Mouse (Mus musculus) hindbrain, embryonic 11.5 days (tissue): ENCODE data around the gene Zfp536. TPM values are rescaled to one million over a fixed set of nuclear protein-coding genes. Genes with fewer than 3 reads are reported as not detected.

Source experiments
- ATAC-seq: fragments of 200-750 bp; cut with Nextera tagmentation; 2 replicates; pipeline ENCODE4 v1.8.0; 2017; ENCODE audit warnings: mild to moderate bottlenecking, moderate TSS enrichment, moderate library complexity; ENCODE audit not compliant: low FRiP score
- DNase-seq: peaks from one replicate; pipeline ENCODE4 v3.0.0-alpha.2; 2015; ENCODE audit warnings: low spot score
- H3K27ac ChIP-seq: fragments of 300-500 bp; sonication (generic); 2 replicates; pipeline ENCODE4 v1.5.1; 2014; ENCODE audit warnings: mild to moderate bottlenecking, low read depth, low read length
- H3K27me3 ChIP-seq: fragments of 300-500 bp; sonication (generic); 2 replicates; pipeline ENCODE4 v1.6.1; 2014; ENCODE audit warnings: mild to moderate bottlenecking, low read length, moderate library complexity, mixed read lengths; ENCODE audit not compliant: control insufficient read depth, insufficient read depth
- H3K36me3 ChIP-seq: fragments of 300-500 bp; sonication (generic); 2 replicates; pipeline ENCODE4 v1.6.1; 2014; ENCODE audit warnings: mild to moderate bottlenecking, low read length, moderate library complexity, mixed read lengths; ENCODE audit not compliant: control insufficient read depth, insufficient read depth
- H3K4me1 ChIP-seq: fragments of 300-500 bp; sonication (generic); replicated peaks from 2 replicates; pipeline ENCODE4 v1.6.1; 2014; ENCODE audit warnings: low read length, mixed read lengths; ENCODE audit not compliant: control insufficient read depth, insufficient read depth
- H3K4me2 ChIP-seq: fragments of 300-500 bp; sonication (generic); replicated peaks from 2 replicates; pipeline ENCODE4 v1.6.1; 2014; ENCODE audit warnings: mild to moderate bottlenecking, low read depth, low read length
- H3K4me3 ChIP-seq: fragments of 300-500 bp; sonication (generic); 2 replicates; pipeline ENCODE4 v1.5.1; 2014; ENCODE audit warnings: low read depth, low read length
- H3K9ac ChIP-seq: fragments of 300-500 bp; sonication (generic); 2 replicates; pipeline ENCODE4 v1.6.1; 2014; ENCODE audit warnings: low read depth, low read length
- H3K9me3 ChIP-seq: fragments of 300-500 bp; sonication (generic); 2 replicates; pipeline ENCODE4 v1.6.1; 2016; ENCODE audit warnings: low read length; ENCODE audit not compliant: control insufficient read depth
- WGBS: fragments of 180-500 bp; shearing (Covaris S2); extraction: QIAGEN DNeasy Blood & Tissue Kit; methylation state at CpG from one replicate; pipeline ENCODE4 v1.1.7; 2014; 5-methylcytosine and 5-hydroxymethylcytosine counted together
- polyA plus RNA-seq: library from polyadenylated mRNA; unstranded; fragments of >200 nt; fragmentation: Nextera tagmentation; extraction: Ambion mirVana; gene quantifications from 2 replicates; pipeline ENCODE4 v1.2.1, GENCODE M21; 2014

Gene Zfp536
- polyA plus RNA-seq, 1 experiment from 2014 or later: 34.2 TPM

- H3K4me2 ChIP-seq: no peak overlapping the region
- no peak overlapping the region for H3K27ac ChIP-seq
- 58% methylated on average over 4 of the region's 4 CpGs for WGBS
- H3K27me3 ChIP-seq: no peaks in the 10 kb centered on the region
- H3K36me3 ChIP-seq: no peaks in the 10 kb centered on the region
- no peaks in the 10 kb centered on the region for H3K9me3 ChIP-seq
- no peaks in the 10 kb centered on the region for H3K4me1 ChIP-seq
- no peak for ATAC-seq
- no peak for DNase-seq
- no peak overlapping the region for H3K9ac ChIP-seq
- H3K4me3 ChIP-seq: no peak overlapping the region
Observed at GRCm38 (mm10) chr7:37788721-37789120, 15.3 kb upstream of the Zfp536 start.

- Histone ChIP-seq H3K9ac (no peak overlapping the region), H3K4me1 (no peaks in the 10 kb centered on the region), H3K36me3 (no peaks in the 10 kb centered on the region), H3K9me3 (no peaks in the 10 kb centered on the region), H3K27me3 (no peaks in the 10 kb centered on the region; the same call in 1 of the 2 replicates), H3K4me3 (no peak overlapping the region), H3K27ac (no peak overlapping the region), H3K4me2 (no peak overlapping the region)
- no peak for ATAC-seq
- peak; percentile 83 for DNase-seq
- 3% methylated on average over 15 of the region's 15 CpGs for WGBS
Observed at GRCm38 (mm10) chr7:37775502-37775901, 2.1 kb upstream of the Zfp536 start.

GRCm38 (mm10) chr7:37774463-37774970 is 1.1 kb upstream of the Zfp536 start:
- H3K4me3 ChIP-seq: no peak overlapping the region

GRCm38 (mm10) chr7:37773906-37774305 is 465 bp upstream of the Zfp536 start:
- no peak for DNase-seq
- Histone ChIP-seq H3K4me2 (peak overlapping the region; percentile 75), H3K36me3 (no peaks in the 10 kb centered on the region), H3K9ac (no peak overlapping the region), H3K27me3 (no peaks in the 10 kb centered on the region; the same call in 1 of the 2 replicates), H3K27ac (no peak overlapping the region), H3K4me3 (no peak overlapping the region), H3K4me1 (no peaks in the 10 kb centered on the region), H3K9me3 (no peaks in the 10 kb centered on the region)
- WGBS: 11% methylated on average over 5 of the region's 5 CpGs
- ATAC-seq: no peak

More at GRCm38 (mm10) chr7:37774463-37774970, 1.1 kb upstream of the Zfp536 start:
- H3K4me2 ChIP-seq: no peak overlapping the region
- no peaks in the 10 kb centered on the region; the same call in 1 of the 2 replicates for H3K27me3 ChIP-seq
- peak; percentile 42 for DNase-seq
- no peaks in the 10 kb centered on the region for H3K9me3 ChIP-seq
- ATAC-seq: no peak
- no peak overlapping the region for H3K9ac ChIP-seq
- H3K27ac ChIP-seq: no peak overlapping the region
- WGBS: 23% methylated on average over 11 of the region's 11 CpGs
- no peaks in the 10 kb centered on the region for H3K36me3 ChIP-seq
- H3K4me1 ChIP-seq: no peaks in the 10 kb centered on the region

GRCm38 (mm10) chr7:37772376-37773311 is 797 bp downstream of the Zfp536 start:
- H3K4me1 ChIP-seq: 0 out of 2 replicates have a peak, but pooled peaks cover 2% of the 10 kb centered on the region
- peak; percentile 76 for DNase-seq
- H3K27ac ChIP-seq: peak overlapping the region; percentile 91
- peak overlapping the region; percentile 67 for H3K4me3 ChIP-seq
- peak overlapping the region; percentile 77 for H3K9ac ChIP-seq
- WGBS: 1% methylated on average over 42 of the region's 46 CpGs
- H3K36me3 ChIP-seq: no peaks in the 10 kb centered on the region
- peak overlapping the region; percentile 75 for H3K4me2 ChIP-seq
- no peaks in the 10 kb centered on the region; the same call in 1 of the 2 replicates for H3K27me3 ChIP-seq
- ATAC-seq: peak; percentile 31; the same call in 1 of the 2 replicates
- no peaks in the 10 kb centered on the region for H3K9me3 ChIP-seq

- Histone ChIP-seq H3K4me3 (peak overlapping the region; percentile 67), H3K27me3 (no peaks in the 10 kb centered on the region; the same call in 1 of the 2 replicates), H3K9me3 (no peaks in the 10 kb centered on the region), H3K4me2 (peak overlapping the region; percentile 75), H3K9ac (peak overlapping the region; percentile 77), H3K36me3 (no peaks in the 10 kb centered on the region), H3K27ac (peak overlapping the region; percentile 91), H3K4me1 (0 out of 2 replicates have a peak, but pooled peaks cover 3% of the 10 kb centered on the region)
- under 1% methylated on average over 62 of the region's 75 CpGs for WGBS
- ATAC-seq (peak; percentile 18), DNase-seq (peak; percentile 78)
Observed at GRCm38 (mm10) chr7:37771491-37772375, 1.7 kb downstream of the Zfp536 start.

- 0 out of 2 replicates have a peak, but pooled peaks cover 3% of the 10 kb centered on the region for H3K4me1 ChIP-seq
- H3K27me3 ChIP-seq: no peaks in the 10 kb centered on the region
- no peaks in the 10 kb centered on the region for H3K9me3 ChIP-seq
- WGBS: under 1% methylated on average over 53 of the region's 57 CpGs
- peak overlapping the region; percentile 79 for H3K9ac ChIP-seq
- DNase-seq (peak; percentile 93), ATAC-seq (peak; percentile 83)
- H3K27ac ChIP-seq: peak overlapping the region; percentile 95
- H3K4me2 ChIP-seq: peak overlapping the region; percentile 75
- no peaks in the 10 kb centered on the region for H3K36me3 ChIP-seq
- peak overlapping the region; percentile 67 for H3K4me3 ChIP-seq
Observed at GRCm38 (mm10) chr7:37770400-37771050, 2.9 kb downstream of the Zfp536 start.
